Mouse (Mus musculus): ENCODE data around the gene Aldh5a1. TPM values are rescaled to one million over a fixed set of nuclear protein-coding genes. Genes with fewer than 3 reads are reported as not detected.

Aldh5a1 gene
- total and polyA plus RNA-seq, 2 experiments from 2014 or later: 11.2 to 40.9 TPM

GRCm38 (mm10) chr13:24879359-24880040, 58.0 kb downstream of the Aldh5a1 start:
- DNase-seq: no peak

GRCm38 (mm10) chr13:24868233-24868632, 69.2 kb downstream of the Aldh5a1 start:
- Histone ChIP-seq H3K27me3 (ENCODE audit: insufficient read depth, low read length) (no peaks in the 10 kb centered on the region), H3K36me3 (ENCODE audit: insufficient read depth) (peaks cover 17% of the 10 kb centered on the region; the same call in 1 of the 2 replicates), H3K9ac (no peak overlapping the region), H3K27ac (ENCODE audit: low read depth, low read length) (no peak overlapping the region), H3K4me3 (ENCODE audit: low read depth, low read length) (no peak overlapping the region), H3K9me3 (ENCODE audit: low read length) (no peaks in the 10 kb centered on the region), H3K4me1 (ENCODE audit: insufficient read depth) (no peaks in the 10 kb centered on the region), H3K4me2 (ENCODE audit: low read depth) (no peak overlapping the region)
- 85% methylated on average over 7 of the region's 7 CpGs for WGBS
- ATAC-seq (no peak), DNase-seq (no peak)
- TF ChIP-seq CTCF (IDR thresholded peaks at IDR 0.05; ENCODE audit: low read depth): no peak

More at GRCm38 (mm10) chr13:24879359-24880040, 58.0 kb downstream of the Aldh5a1 start:
- Histone ChIP-seq H3K4me3 (ENCODE audit: low read depth, low read length) (no peak overlapping the region), H3K9me3 (ENCODE audit: low read length) (peaks cover 4% of the 10 kb centered on the region; the same call in 1 of the 2 replicates), H3K27me3 (ENCODE audit: insufficient read depth, low read length) (no peaks in the 10 kb centered on the region), H3K4me1 (ENCODE audit: insufficient read depth) (no peaks in the 10 kb centered on the region), H3K27ac (ENCODE audit: low read depth, low read length) (no peak overlapping the region), H3K9ac (no peak overlapping the region), H3K4me2 (ENCODE audit: low read depth) (no peak overlapping the region), H3K36me3 (ENCODE audit: insufficient read depth) (peaks cover 11% of the 10 kb centered on the region)
- TF ChIP-seq CTCF (IDR thresholded peaks at IDR 0.05; ENCODE audit: low read depth): no peak
- no peak for ATAC-seq
- WGBS: 92% methylated on average over 15 of the region's 15 CpGs

- Histone ChIP-seq H3K9ac (no peak overlapping the region), H3K4me2 (ENCODE audit: low read depth) (no peak overlapping the region), H3K27ac (ENCODE audit: low read depth, low read length) (no peak overlapping the region), H3K4me1 (ENCODE audit: insufficient read depth) (no peaks in the 10 kb centered on the region), H3K36me3 (ENCODE audit: insufficient read depth) (peaks cover 17% of the 10 kb centered on the region; the same call in 1 of the 2 replicates), H3K9me3 (ENCODE audit: low read length) (no peaks in the 10 kb centered on the region), H3K27me3 (ENCODE audit: insufficient read depth, low read length) (no peaks in the 10 kb centered on the region), H3K4me3 (ENCODE audit: low read depth, low read length) (no peak overlapping the region)
- no peak for TF ChIP-seq CTCF (IDR thresholded peaks at IDR 0.05; ENCODE audit: low read depth)
- no peak for ATAC-seq
- 95% methylated on average over 10 of the region's 10 CpGs for WGBS
- no peak for DNase-seq
Measured at GRCm38 (mm10) chr13:24867789-24868188, 69.7 kb downstream of the Aldh5a1 start.

GRCm38 (mm10) chr13:24866430-24867402, 70.7 kb downstream of the Aldh5a1 start:
- Histone ChIP-seq H3K4me2 (ENCODE audit: low read depth) (no peak overlapping the region), H3K4me1 (ENCODE audit: insufficient read depth) (no peaks in the 10 kb centered on the region), H3K9ac (no peak overlapping the region), H3K4me3 (ENCODE audit: low read depth, low read length) (no peak overlapping the region), H3K27me3 (ENCODE audit: insufficient read depth, low read length) (no peaks in the 10 kb centered on the region), H3K36me3 (ENCODE audit: insufficient read depth) (peaks cover 14% of the 10 kb centered on the region; the same call in 1 of the 2 replicates), H3K9me3 (ENCODE audit: low read length) (no peaks in the 10 kb centered on the region), H3K27ac (ENCODE audit: low read depth, low read length) (no peak overlapping the region)
- DNase-seq: no peak
- no peak for ATAC-seq
- WGBS: 75% methylated on average over 9 of the region's 9 CpGs
- TF ChIP-seq CTCF (IDR thresholded peaks at IDR 0.05; ENCODE audit: low read depth): no peak

- Histone ChIP-seq H3K9me3 (ENCODE audit: low read length) (no peaks in the 10 kb centered on the region), H3K4me2 (ENCODE audit: low read depth) (no peak overlapping the region), H3K27ac (ENCODE audit: low read depth, low read length) (no peak overlapping the region), H3K36me3 (ENCODE audit: insufficient read depth) (peaks cover 7% of the 10 kb centered on the region; the same call in 1 of the 2 replicates), H3K4me1 (ENCODE audit: insufficient read depth) (no peaks in the 10 kb centered on the region), H3K4me3 (ENCODE audit: low read depth, low read length) (no peak overlapping the region), H3K9ac (no peak overlapping the region), H3K27me3 (ENCODE audit: insufficient read depth, low read length) (no peaks in the 10 kb centered on the region)
- peak; percentile 27; the same call in 1 of the 2 replicates for TF ChIP-seq CTCF (IDR thresholded peaks at IDR 0.05; ENCODE audit: low read depth)
- ATAC-seq (no peak), DNase-seq (peak; percentile 3)
- 66% methylated on average over 7 of the region's 7 CpGs for WGBS
Measured at GRCm38 (mm10) chr13:24862520-24862919, 74.9 kb downstream of the Aldh5a1 start.

GRCm38 (mm10) chr13:24862021-24862420, 75.4 kb downstream of the Aldh5a1 start:
- no peaks in the 10 kb centered on the region for H3K4me1 ChIP-seq (ENCODE audit: insufficient read depth)
- 76% methylated on average over 7 of the region's 7 CpGs for WGBS

More at GRCm38 (mm10) chr13:24862021-24862420, 75.4 kb downstream of the Aldh5a1 start:
- Histone ChIP-seq H3K9ac (no peak overlapping the region), H3K27me3 (ENCODE audit: insufficient read depth, low read length) (no peaks in the 10 kb centered on the region), H3K36me3 (ENCODE audit: insufficient read depth) (0 out of 2 replicates have a peak, but pooled peaks cover 5% of the 10 kb centered on the region), H3K4me3 (ENCODE audit: low read depth, low read length) (no peak overlapping the region), H3K27ac (ENCODE audit: low read depth, low read length) (no peak overlapping the region), H3K9me3 (ENCODE audit: low read length) (no peaks in the 10 kb centered on the region), H3K4me2 (ENCODE audit: low read depth) (no peak overlapping the region)
- no peak for ATAC-seq
- DNase-seq: no peak
- TF ChIP-seq CTCF (IDR thresholded peaks at IDR 0.05; ENCODE audit: low read depth): no peak

Measured in forebrain, postnatal 0 days (tissue).